ENCODE assay signal across 21 mouse cellular contexts in genomic region chr5:125482474-125482873, GRCm38 (mm10). TPM values are rescaled to one million over a fixed set of nuclear protein-coding genes. Genes with fewer than 3 reads are reported as not detected.
"Had no signal": no experiment of that assay in that cellular context is flagged by ENCODE, and none has a peak within 500 bp of the region (broad histone marks: within the 10 kb centered on the region; RNA-seq: fewer than 3 reads in every experiment).

No protein-coding gene starts in this region.

- H3K27ac ChIP-seq: liver, embryonic 14.5 days; midbrain, embryonic 10.5 days; midbrain, embryonic 12.5 days; neural tube, embryonic 13.5 days; neural tube, embryonic 15.5 days; stomach, embryonic 15.5 days had no signal

- H3K27me3 ChIP-seq: midbrain, embryonic 12.5 days; neural tube, embryonic 13.5 days; neural tube, embryonic 15.5 days; stomach, embryonic 15.5 days had no signal

- ATAC-seq: midbrain, embryonic 16.5 days had no signal

- H3K9me3 ChIP-seq: midbrain, embryonic 10.5 days; midbrain, embryonic 12.5 days; neural tube, embryonic 13.5 days; neural tube, embryonic 15.5 days; stomach, embryonic 15.5 days had no signal

- H3K9ac ChIP-seq: liver, embryonic 14.5 days; lung, embryonic 14.5 days; midbrain, embryonic 12.5 days; neural tube, embryonic 13.5 days; neural tube, embryonic 15.5 days; stomach, embryonic 15.5 days had no signal

- H3K4me3 ChIP-seq: midbrain, embryonic 10.5 days; midbrain, embryonic 12.5 days; myocyte; neural tube, embryonic 13.5 days; neural tube, embryonic 15.5 days; stomach, embryonic 15.5 days had no signal

- DNase-seq: lung, adult 18-20 months; lung, embryonic 14.5 days; lung, postnatal 10 days; lung, postnatal 4 days; midbrain, embryonic 14.5 days; right cerebral cortex, postnatal 14 days; thymus, adult 18-20 months; thymus, postnatal 14 days; thymus, postnatal 36 days had no signal

- H3K4me2 ChIP-seq: lung, embryonic 14.5 days; midbrain, embryonic 12.5 days; neural tube, embryonic 13.5 days; neural tube, embryonic 15.5 days; stomach, embryonic 15.5 days had no signal

RNA-seq across cellular contexts. Expression of gene Tmem132b, which starts 49.1 kb away (rescaled TPM):
- total RNA-seq: megakaryocyte-erythroid progenitor cell, adult 5-6 weeks had no signal
- polyA plus RNA-seq: liver, embryonic 14.5 days; liver, embryonic 16.5 days; lung, embryonic 14.5 days; lung, embryonic 16.5 days; thymus, postnatal 0 days had no signal
